Mouse (Mus musculus) natural killer cell, adult 2 months (primary cell): Measurements from ENCODE around the gene Ccdc69.

Experiments
- DNase-seq, 2 experiments: peaks; one replicate each; pipeline ENCODE4 v3.0.0; 2022; ENCODE audit warnings: low spot score in 2 of 2

Gene Ccdc69

GRCm38 (mm10) chr11:55036601-55037000, 41.3 kb downstream of the Ccdc69 start:
- no peak for DNase-seq

DNA sequence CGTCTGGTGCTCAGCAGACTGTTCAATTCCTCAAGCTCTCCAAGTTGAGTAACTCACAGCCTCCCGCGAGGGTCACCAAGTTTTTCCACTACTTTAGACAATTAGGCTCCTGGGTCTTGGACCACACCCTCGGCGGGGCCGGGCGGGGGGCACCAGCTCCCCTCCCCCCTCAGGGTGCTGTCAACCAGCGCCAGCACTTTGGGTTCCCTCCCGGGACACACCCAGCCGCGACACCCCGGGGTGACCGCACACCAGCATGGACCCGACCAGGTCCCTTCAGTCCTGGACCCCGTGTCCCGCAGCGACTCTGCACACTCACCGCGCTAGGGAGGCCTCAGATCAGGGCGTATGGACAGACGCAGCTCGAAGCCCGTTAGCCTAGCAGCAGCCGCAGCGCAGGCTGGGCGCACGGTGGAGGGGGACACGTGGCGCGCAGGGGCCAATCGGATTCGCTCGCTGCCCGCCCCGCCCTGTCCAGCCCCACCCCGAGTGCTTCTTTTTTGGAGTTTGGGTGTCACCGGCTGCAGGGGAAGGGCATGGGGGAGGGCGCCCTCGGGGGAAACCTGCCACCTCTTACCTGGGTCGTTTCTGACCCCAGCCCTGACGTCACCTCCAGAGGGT, 44.8 kb downstream of the Ccdc69 start, which contains the start of gene Anxa6:
Gene Anxa6 (minus strand): TSS at position 406 of the 621 bp plus-strand sequence.
- peak; percentile 77 for DNase-seq

DNA sequence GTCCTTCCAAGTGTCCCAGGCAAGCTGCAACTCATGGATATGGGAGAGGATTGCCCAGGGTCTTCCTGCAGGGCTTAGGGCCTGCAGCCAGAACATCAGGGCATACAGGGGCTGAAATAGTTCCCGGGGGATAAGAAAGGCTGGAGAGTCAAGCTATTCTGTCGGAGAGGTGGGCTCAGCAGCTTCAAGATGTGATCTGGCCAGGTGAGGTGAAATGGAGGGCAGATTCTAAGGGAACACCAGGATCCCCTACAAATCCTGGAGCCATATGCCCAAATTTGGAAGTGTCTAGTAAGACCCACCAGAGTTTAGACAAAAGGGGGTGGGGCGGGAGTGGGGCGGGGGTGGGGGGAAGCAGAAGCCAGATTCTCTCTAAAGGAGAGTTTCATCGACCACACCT, 45.6 kb downstream of the Ccdc69 start:
- no peak for DNase-seq

DNA sequence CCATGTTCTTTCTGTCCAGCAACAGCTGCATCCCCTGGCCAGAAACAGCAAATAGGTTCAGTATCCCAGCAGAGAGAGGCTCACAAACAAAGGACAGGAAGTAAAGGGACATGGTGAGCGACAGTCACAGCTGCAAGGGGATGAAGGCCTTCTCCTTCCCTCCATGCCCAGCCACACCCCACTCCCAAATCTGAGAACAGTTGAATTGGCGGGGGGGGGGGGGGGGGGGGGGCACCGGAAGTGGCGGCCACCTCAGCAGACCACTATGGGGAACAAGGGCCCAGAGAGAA, 46.0 kb downstream of the Ccdc69 start:
- no peak for DNase-seq

DNA sequence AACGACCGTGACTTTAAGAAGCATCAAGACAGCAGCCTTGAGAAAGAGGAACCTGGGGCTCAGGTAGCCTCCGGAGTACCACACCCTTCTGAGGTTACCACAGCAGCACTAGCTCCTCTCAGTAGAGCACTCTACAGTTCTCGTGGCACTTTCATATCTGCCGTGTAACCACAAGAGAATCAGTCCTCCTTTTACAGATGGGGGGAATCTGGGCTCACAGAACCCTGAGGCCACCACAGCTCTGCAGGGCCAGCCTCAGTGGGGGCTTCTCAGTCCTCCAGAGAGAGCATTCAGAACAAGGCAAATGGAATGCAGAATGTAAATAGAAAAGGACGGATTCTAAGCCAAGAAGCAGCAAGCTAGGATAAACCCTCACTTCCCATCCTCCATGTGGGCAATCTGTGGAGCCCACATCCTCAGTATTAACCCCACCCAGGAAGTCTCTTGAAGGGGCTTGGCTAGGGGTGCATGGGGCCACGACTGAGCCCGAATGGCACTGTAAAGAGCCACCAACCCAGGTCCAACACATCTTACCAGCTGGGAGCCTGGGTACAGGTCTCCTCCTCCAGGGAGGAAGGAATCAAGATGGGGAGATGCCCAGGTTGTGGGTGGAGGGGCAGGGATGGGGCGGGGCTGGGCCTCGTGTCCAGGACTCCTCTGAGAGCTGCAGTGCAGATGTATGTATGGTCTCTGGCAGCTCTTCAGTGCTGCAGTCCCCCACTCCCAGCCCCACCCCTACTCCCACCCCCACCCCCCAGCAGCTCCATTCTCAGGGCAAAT, 46.5 kb downstream of the Ccdc69 start:
- DNase-seq = peak; percentile 54 to 62

DNA sequence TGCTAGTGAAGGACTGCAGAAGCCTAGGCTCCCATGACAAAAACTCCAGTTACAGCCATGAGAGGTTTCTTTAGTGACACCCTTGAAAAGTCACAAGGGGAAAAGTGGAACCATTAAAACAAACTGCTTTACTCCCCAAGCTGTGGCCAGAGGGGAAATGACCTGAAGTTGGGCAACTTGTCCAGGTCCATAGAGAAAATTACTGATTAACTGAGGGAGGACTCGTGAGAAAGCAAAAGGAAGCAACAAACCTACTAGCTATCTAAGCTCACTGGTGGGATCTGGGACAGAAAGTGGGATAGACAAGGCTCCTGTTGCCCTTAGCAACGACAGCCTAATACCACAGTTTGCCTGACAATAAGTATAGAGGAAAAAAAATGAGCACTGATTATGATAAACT, 49.4 kb downstream of the Ccdc69 start:
- DNase-seq = no peak

DNA sequence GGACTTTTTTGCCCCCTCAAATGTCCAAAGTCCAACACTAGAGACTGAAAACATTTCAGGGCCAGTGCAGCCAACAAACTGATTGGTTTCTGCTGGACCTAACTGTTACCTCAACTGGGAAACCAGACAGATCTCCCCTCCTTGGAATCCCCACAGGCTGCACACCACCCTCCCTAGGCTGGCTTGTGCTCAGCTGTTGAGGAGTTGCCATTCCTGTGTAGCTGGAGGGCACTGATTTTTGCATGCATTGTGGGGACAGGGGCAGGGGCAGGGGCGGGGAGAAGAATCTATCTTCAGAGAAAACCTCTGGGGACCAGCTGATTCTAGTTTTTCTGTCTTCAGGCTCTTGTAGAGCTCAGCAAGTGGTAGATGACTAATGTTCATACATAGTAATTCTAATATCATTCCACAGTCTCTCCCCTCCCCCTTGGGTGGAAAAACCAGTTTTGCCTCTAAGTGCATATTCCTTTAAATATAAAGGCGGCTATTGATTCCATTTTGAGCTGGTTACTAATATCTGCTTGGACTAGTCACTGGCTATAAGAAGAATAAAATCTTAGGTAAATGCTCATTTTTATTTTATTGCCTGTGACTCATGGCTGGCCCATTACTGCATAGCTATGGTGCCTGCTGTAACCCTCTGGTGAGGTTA, 50.6 kb downstream of the Ccdc69 start:
- DNase-seq = no peak

DNA sequence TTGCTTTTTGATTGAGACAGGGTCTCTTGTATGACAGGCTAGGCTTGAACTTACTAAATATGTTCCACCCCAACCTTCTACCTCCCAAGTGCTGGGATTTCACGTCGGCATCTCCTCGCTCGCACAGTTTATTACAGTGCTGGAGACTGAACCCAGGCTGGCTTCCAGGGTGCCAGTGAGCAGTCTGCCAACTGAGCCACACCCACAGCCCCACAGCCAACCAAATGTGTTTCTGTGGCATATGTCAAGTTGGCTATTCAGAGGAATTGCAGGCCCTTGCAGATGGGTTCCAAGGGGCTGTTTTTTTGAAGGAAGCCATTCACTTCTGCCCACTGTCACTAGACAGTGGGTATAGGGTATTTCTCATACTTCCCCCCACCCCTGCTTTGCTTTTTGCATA, 52.0 kb downstream of the Ccdc69 start:
- no peak for DNase-seq

GRCm38 (mm10) chr11:55023583-55023982, 54.3 kb downstream of the Ccdc69 start:
- DNase-seq = no peak

GRCm38 (mm10) chr11:55023049-55023564, 54.8 kb downstream of the Ccdc69 start:
- peak; percentile 94 to 97 for DNase-seq

DNA sequence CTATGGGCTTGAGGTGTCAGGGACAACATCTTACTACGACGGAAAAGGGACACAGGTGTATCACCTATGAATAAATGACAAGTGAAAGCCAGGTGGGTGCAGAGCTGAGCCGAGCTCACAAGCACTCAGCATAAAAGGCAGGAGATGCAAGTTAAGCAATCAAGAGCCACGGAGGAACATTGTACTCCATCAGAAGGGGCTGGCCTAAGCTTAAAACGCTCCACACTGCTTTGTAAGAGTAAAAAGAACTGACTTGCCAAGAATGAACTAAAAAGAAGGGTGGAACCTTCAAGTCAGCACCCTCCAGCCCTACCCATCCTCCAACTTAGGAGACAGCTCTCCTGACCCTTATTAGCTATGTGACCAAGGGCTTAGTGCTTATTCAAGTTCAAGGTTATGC, 55.4 kb downstream of the Ccdc69 start:
- no peak for DNase-seq

DNA sequence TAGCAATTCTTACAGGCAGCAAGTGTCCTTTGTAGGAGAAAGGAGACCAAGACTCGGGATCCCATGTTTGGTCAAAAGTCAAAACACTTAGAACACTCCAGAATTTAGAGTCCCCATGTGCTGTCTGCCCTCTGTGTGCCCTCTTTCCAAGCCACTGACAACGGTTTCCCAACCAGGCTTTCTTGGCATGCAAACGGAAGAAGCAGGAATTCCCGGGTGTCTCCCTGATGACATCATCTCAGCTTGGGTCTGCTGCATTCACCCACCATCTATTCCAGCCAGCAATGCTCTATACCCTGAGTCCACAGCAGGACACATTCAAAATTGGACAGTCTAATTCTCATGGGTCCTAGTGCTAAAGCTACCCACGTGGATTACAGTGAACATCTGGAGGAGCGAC, 56.1 kb downstream of the Ccdc69 start:
- DNase-seq = no peak

- no peak for DNase-seq
Observed at GRCm38 (mm10) chr11:55021458-55021857, 56.5 kb downstream of the Ccdc69 start.

- DNase-seq = no peak
Observed at GRCm38 (mm10) chr11:55019711-55020110, 58.2 kb downstream of the Ccdc69 start.

- DNase-seq = no peak
Observed at GRCm38 (mm10) chr11:55018034-55018433, 59.9 kb downstream of the Ccdc69 start.

- no peak for DNase-seq
Observed at GRCm38 (mm10) chr11:55017201-55017600, 60.7 kb downstream of the Ccdc69 start.

GRCm38 (mm10) chr11:55016758-55017157, 61.2 kb downstream of the Ccdc69 start:
- DNase-seq = no peak

GRCm38 (mm10) chr11:55015831-55016241, 62.1 kb downstream of the Ccdc69 start:
- DNase-seq = no peak

GRCm38 (mm10) chr11:55015264-55015663, 62.7 kb downstream of the Ccdc69 start:
- no peak for DNase-seq

DNA sequence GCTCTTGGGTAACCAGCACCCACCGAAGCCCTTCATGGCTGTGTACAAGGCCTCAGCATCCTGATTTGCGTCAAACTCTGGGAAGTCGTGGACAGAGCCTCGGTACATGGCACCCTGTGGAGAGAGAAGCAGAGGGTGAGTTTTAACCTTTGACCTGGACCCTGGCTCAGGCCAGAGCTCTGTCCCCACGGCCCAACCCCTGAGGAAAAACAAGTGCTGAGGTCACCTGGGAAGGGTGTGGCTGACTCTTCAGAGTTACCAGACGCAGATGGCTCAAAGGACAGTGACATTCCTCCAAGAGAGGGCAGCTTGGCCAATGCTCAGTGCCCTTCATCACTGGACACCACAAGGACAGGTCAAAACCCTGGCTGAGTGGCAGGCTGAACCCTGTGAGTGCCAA, 64.1 kb downstream of the Ccdc69 start:
- DNase-seq = no peak

DNA sequence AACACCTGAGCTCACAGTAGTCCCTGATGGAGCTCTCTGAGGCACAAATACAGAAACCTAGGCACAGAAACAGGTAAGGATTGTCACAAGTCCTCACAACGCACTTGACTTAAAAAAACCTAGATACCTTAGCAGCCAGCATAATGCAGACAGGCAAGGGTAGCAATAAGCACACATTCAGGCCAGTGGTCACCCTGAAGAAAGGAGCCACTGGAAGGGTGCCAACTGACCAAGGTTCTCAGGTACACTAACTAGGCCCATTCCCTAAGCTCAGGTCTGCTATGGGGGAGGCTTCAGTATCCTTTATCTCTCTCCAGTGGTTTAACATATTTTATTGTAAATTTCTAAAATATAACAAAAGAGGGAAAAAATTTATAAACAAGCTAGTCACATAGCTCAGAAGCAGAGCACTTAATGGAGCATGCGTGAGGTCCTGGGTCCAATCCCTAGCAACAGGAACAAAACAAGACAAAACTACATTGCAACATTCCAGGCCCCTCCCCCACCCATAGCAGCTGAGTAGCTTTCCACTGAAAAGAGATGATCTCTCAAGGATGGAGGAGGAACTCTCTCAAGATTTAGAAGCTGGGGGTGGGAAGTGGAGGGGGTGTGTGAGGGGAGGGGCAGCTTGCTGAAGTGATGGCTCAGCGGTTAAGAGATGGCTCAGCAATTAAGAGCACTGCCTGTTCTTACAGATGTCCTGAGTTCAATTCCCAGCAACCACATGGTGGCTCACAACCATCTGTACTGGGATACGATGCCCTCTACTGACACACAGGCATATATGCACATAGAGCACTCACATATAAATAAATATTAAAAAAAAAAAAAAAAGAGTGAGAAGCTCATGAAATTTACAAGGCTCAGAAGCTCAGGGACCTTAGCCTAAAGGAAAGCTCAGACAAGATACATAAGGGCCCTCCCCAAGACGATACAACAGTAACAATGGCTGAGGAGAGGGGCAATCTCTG, 65.1 kb downstream of the Ccdc69 start:
- DNase-seq = no peak

GRCm38 (mm10) chr11:55011440-55011839, 66.5 kb downstream of the Ccdc69 start:
- DNase-seq = no peak
